Mouse (Mus musculus) thymus, postnatal 25 days (tissue): ENCODE results near the gene Grid2.
"Not testable (repeated sequence)": the region's sequence is repeated elsewhere in the genome, so short reads cannot be mapped to it uniquely, and the experiment has no call there.

Experiments
- DNase-seq: peaks from one replicate; pipeline ENCODE4 v3.0.0; 2022

The Grid2 gene

GRCm38 (mm10) chr6:63255826-63256555, at the start of gene Grid2:
TSS of gene Grid2 (plus strand) at chr6:63255876.
- no peak for DNase-seq

GRCm38 (mm10) chr6:63250738-63251137, 4.9 kb upstream of the Grid2 start:
- DNase-seq, result no peak

- DNase-seq, result no peak
Measured at GRCm38 (mm10) chr6:63256556-63257405, 1.1 kb downstream of the Grid2 start.

GRCm38 (mm10) chr6:63257406-63257845, 1.8 kb downstream of the Grid2 start:
- DNase-seq, result no peak

- no peak for DNase-seq
Measured at GRCm38 (mm10) chr6:63257876-63258275, 2.2 kb downstream of the Grid2 start.

- no peak for DNase-seq
Measured at GRCm38 (mm10) chr6:63259764-63260163, 4.1 kb downstream of the Grid2 start.

- no peak for DNase-seq
Measured at GRCm38 (mm10) chr6:63284419-63284818, 28.7 kb downstream of the Grid2 start.

GRCm38 (mm10) chr6:63342438-63343004, 86.8 kb downstream of the Grid2 start:
- no peak for DNase-seq

GRCm38 (mm10) chr6:63347015-63347414, 91.3 kb downstream of the Grid2 start:
- no peak for DNase-seq

- DNase-seq, result no peak
Measured at GRCm38 (mm10) chr6:63381061-63381611, 125.5 kb downstream of the Grid2 start.

- DNase-seq, result no peak
Measured at GRCm38 (mm10) chr6:63401698-63402097, 146.0 kb downstream of the Grid2 start.

- no peak for DNase-seq
Measured at GRCm38 (mm10) chr6:63417534-63417933, 161.9 kb downstream of the Grid2 start.

GRCm38 (mm10) chr6:63432751-63433150, 177.1 kb downstream of the Grid2 start:
- DNase-seq, result no peak

GRCm38 (mm10) chr6:63448175-63448574, 192.5 kb downstream of the Grid2 start:
- no peak for DNase-seq

GRCm38 (mm10) chr6:63482141-63482540, 226.5 kb downstream of the Grid2 start:
- DNase-seq, result no peak

GRCm38 (mm10) chr6:63515016-63515415, 259.3 kb downstream of the Grid2 start:
- DNase-seq, result no peak

GRCm38 (mm10) chr6:63515957-63516356, 260.3 kb downstream of the Grid2 start:
- DNase-seq, result no peak

- no peak for DNase-seq
Measured at GRCm38 (mm10) chr6:63531751-63532150, 276.1 kb downstream of the Grid2 start.

- no peak for DNase-seq
Measured at GRCm38 (mm10) chr6:63532901-63533300, 277.2 kb downstream of the Grid2 start.

- no peak for DNase-seq
Measured at GRCm38 (mm10) chr6:63547741-63548140, 292.1 kb downstream of the Grid2 start.

GRCm38 (mm10) chr6:63568741-63569140, 313.1 kb downstream of the Grid2 start:
- DNase-seq, result not testable (repeated sequence)

- DNase-seq, result no peak
Measured at GRCm38 (mm10) chr6:63590681-63591080, 335.0 kb downstream of the Grid2 start.

- no peak for DNase-seq
Measured at GRCm38 (mm10) chr6:63609570-63609969, 353.9 kb downstream of the Grid2 start.
